Mouse (Mus musculus): ENCODE data around the gene Tial1. TPM values are rescaled to one million over a fixed set of nuclear protein-coding genes. Genes with fewer than 3 reads are reported as not detected.

Gene Tial1
- total RNA-seq (2021) (10 to 100 TPM; 42.8 to 43.4 TPM), polyA plus RNA-seq (2012; rRNA removed) (18.4 and 32.9 TPM in 2 replicates)
- long read RNA-seq, partial matches to known transcripts, result 2 of 7 reads
- long read RNA-seq, other reads (novel, unspliced or antisense), result 1 of 7 reads

DNA sequence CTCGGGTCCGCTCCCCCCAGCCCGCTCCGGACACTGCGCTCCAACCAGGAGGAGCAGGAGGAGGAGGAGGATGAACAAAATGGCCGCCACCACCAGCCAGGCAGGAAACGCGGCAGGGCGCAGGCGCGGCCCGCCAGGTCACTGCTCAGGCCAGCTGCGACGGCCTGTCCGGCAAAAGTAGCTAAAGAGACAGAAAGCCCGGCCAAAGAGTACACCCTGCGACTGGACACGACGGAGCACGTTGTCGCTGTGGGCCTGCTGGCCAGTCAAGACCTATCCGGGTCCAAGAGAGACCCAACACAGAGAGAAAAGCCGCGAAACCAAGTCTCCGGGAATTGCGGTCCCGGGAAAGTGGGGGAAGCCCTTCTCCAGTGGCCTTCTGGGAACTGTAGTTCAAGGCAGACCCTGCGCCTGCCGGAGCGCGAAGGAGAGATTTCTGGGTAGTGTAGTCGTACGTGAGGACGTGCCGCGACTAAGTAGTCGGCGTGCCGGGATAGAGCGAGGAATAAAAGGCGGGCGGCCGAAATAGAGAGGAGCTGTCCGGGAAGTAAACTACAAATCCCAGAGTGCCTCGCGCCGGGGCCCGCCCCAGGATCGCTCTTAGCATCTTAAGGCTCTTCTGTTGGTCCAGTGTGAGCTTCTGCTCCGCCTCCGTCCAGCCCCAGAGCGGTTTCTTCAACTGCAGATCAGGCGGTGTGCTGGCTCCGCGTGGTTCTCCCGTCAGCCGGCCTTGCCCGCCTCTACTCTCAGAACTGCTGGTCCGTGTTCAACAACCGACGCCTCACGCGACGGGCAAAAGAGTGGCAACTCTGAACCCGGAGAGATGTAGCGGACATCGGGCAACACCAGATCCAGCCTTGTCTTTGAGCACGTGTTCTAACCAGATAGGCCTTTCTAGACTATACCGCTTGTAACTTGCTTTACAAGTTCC, at the start of gene Tial1:
TSS of gene Tial1 (minus strand) at position 433 of the 931 bp plus-strand sequence.
- H3K4me1 ChIP-seq (ENCODE audit: control insufficient read depth, insufficient read depth, low read length), result peaks cover 5% of the 10 kb centered on the region
- TF ChIP-seq CTCF (IDR thresholded peaks at IDR 0.05) (no peak), EP300 (IDR thresholded peaks at IDR 0.05; ENCODE audit: insufficient read depth, low read depth, low read length) (no peak; the same call in 1 of the 2 replicates), POLR2A (IDR thresholded peaks at IDR 0.05; ENCODE audit: insufficient read depth, low read depth, low read length) (peak; percentile 74)
- H3K36me3 ChIP-seq (ENCODE audit: control insufficient read depth, insufficient read depth, low read length), result peaks cover 7% of the 10 kb centered on the region
- intact Hi-C loops (cut with DNase I), result loop anchor here (2.0 to 5.0 kb wide), 4 partner anchors 43 to 224 kb away; partner anchors contain the start of genes 9130023H24Rik, Armc5, Bag3 and Inpp5f
- H3K79me2 ChIP-seq (replicated peaks; ENCODE audit: control insufficient read depth, insufficient read depth, low read length), result no peaks in the 10 kb centered on the region; the same call in 1 of the 2 replicates
- peak; percentile 96 to 100 for DNase-seq
- under 1% methylated on average over 65 of the region's 69 CpGs for WGBS
- peak within 1 kb of the TSS; percentile 100 for H3K27ac ChIP-seq
- H3K9ac ChIP-seq (ENCODE audit: low read depth, low read length), result peak within 1 kb of the TSS; percentile 81
- no peaks in the 10 kb centered on the region for H3K27me3 ChIP-seq (ENCODE audit: control insufficient read depth, insufficient read depth, low read length)
- peak within 1 kb of the TSS; percentile 57 for H3K4me3 ChIP-seq

DNA sequence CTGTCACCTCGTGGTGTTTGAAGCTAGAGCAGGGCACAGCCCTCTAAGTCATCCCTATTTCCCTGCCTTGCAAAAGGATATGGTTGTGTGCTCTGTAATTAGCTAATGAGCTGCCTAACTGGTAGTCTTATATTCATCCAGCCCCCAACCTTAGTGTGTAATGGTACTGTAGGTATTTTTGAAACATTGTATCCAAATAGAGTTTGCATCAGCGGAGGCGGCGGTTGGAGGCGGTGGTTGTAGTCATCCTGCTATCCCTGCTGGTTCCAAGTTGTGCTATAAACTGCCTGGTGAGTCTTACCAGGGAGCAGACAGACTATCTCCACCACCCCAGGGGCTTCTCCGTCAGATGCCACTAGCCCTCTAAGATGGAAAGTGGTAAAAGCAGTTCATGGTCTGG, 42.6 kb upstream of the Tial1 start:
- H3K4me3 ChIP-seq, result no peak overlapping the region
- no peak overlapping the region for H3K9ac ChIP-seq (ENCODE audit: low read depth, low read length)
- H3K27me3 ChIP-seq (ENCODE audit: control insufficient read depth, insufficient read depth, low read length), result no peaks in the 10 kb centered on the region
- no peak overlapping the region for H3K27ac ChIP-seq
- DNase-seq, result no peak
- TF ChIP-seq CTCF (IDR thresholded peaks at IDR 0.05), result no peak
- no peak for TF ChIP-seq POLR2A (IDR thresholded peaks at IDR 0.05; ENCODE audit: insufficient read depth, low read depth, low read length)
- TF ChIP-seq EP300 (IDR thresholded peaks at IDR 0.05; ENCODE audit: insufficient read depth, low read depth, low read length), result no peak
- intact Hi-C loops (cut with DNase I), result no loop called here
- 86% methylated on average over 6 of the region's 6 CpGs for WGBS
- no peaks in the 10 kb centered on the region for H3K36me3 ChIP-seq (ENCODE audit: control insufficient read depth, insufficient read depth, low read length)
- peaks cover 1% of the 10 kb centered on the region; the same call in 1 of the 2 replicates for H3K4me1 ChIP-seq (ENCODE audit: control insufficient read depth, insufficient read depth, low read length)
- H3K79me2 ChIP-seq (replicated peaks; ENCODE audit: control insufficient read depth, insufficient read depth, low read length), result no peaks in the 10 kb centered on the region

DNA sequence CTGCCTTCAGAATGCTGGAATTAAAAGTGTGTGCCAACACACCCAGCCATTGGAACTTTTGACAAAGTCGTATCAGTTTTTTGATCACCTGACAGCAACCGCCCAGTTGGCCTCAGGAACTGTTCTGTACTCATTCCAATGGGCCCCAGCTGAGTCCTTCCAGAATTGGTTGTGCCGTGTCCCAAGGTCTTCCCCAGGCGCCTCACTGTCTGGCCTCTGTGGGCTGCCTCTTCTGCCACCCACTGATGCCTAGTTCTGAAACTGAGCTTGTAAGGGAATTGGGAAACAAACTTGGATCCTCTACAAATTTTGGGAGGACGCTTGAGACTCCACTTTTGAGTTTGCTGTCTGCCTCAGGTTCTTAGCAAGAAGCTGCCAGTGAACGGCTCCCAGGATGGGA, 38.3 kb upstream of the Tial1 start:
- peak overlapping the region; percentile 57 for H3K27ac ChIP-seq

DNA sequence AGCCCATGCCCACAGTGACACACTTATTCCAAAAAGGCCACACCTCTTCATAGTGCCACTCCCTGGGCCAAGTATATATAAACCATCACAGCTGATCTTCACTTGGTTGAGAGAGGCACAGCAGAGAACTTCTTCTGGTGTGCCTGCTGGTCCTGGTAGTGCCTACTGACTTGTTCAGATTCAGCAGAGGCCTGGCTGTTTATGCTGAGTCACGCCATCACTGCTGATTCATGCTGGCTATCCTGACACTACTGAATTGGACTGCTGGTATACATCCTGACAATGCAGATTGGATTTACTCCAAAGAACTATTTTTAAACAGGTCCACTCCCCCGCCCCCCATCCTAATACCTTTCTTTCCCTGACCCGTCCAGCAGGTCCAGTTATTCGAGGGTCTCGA, 33.0 kb upstream of the Tial1 start:
- no peak for DNase-seq
- H3K4me3 ChIP-seq, result no peak overlapping the region
- no peak overlapping the region for H3K9ac ChIP-seq (ENCODE audit: low read depth, low read length)
- 81% methylated on average over 5 of the region's 5 CpGs for WGBS
- no peaks in the 10 kb centered on the region for H3K4me1 ChIP-seq (ENCODE audit: control insufficient read depth, insufficient read depth, low read length)
- no peaks in the 10 kb centered on the region for H3K36me3 ChIP-seq (ENCODE audit: control insufficient read depth, insufficient read depth, low read length)
- H3K27me3 ChIP-seq (ENCODE audit: control insufficient read depth, insufficient read depth, low read length), result no peaks in the 10 kb centered on the region
- TF ChIP-seq CTCF (IDR thresholded peaks at IDR 0.05) (no peak), POLR2A (IDR thresholded peaks at IDR 0.05; ENCODE audit: insufficient read depth, low read depth, low read length) (no peak), EP300 (IDR thresholded peaks at IDR 0.05; ENCODE audit: insufficient read depth, low read depth, low read length) (no peak)
- no peaks in the 10 kb centered on the region for H3K79me2 ChIP-seq (replicated peaks; ENCODE audit: control insufficient read depth, insufficient read depth, low read length)
- H3K27ac ChIP-seq, result no peak overlapping the region
- intact Hi-C loops (cut with DNase I), result no loop called here

More for the DNA sequence above, 38.3 kb upstream of the Tial1 start:
- Histone ChIP-seq H3K4me3 (no peak overlapping the region), H3K79me2 (replicated peaks; ENCODE audit: control insufficient read depth, insufficient read depth, low read length) (no peaks in the 10 kb centered on the region), H3K36me3 (ENCODE audit: control insufficient read depth, insufficient read depth, low read length) (no peaks in the 10 kb centered on the region), H3K9ac (ENCODE audit: low read depth, low read length) (no peak overlapping the region), H3K4me1 (ENCODE audit: control insufficient read depth, insufficient read depth, low read length) (peaks cover 1% of the 10 kb centered on the region; the same call in 1 of the 2 replicates), H3K27me3 (ENCODE audit: control insufficient read depth, insufficient read depth, low read length) (no peaks in the 10 kb centered on the region)
- DNase-seq, result peak in 1 of 2 experiments; percentile 55
- WGBS, result 53% methylated on average over 6 of the region's 6 CpGs
- intact Hi-C loops (cut with DNase I), result no loop called here
- TF ChIP-seq CTCF (IDR thresholded peaks at IDR 0.05) (no peak), POLR2A (IDR thresholded peaks at IDR 0.05; ENCODE audit: insufficient read depth, low read depth, low read length) (no peak), EP300 (IDR thresholded peaks at IDR 0.05; ENCODE audit: insufficient read depth, low read depth, low read length) (no peak)

GRCm38 (mm10) chr7:128488986-128489385, 27.5 kb upstream of the Tial1 start:
- Histone ChIP-seq H3K4me1 (ENCODE audit: control insufficient read depth, insufficient read depth, low read length) (no peaks in the 10 kb centered on the region), H3K9ac (ENCODE audit: low read depth, low read length) (no peak overlapping the region), H3K27me3 (ENCODE audit: control insufficient read depth, insufficient read depth, low read length) (no peaks in the 10 kb centered on the region), H3K36me3 (ENCODE audit: control insufficient read depth, insufficient read depth, low read length) (no peaks in the 10 kb centered on the region), H3K27ac (no peak overlapping the region), H3K4me3 (no peak overlapping the region), H3K79me2 (replicated peaks; ENCODE audit: control insufficient read depth, insufficient read depth, low read length) (no peaks in the 10 kb centered on the region)
- TF ChIP-seq CTCF (IDR thresholded peaks at IDR 0.05), result no peak
- no peak for TF ChIP-seq EP300 (IDR thresholded peaks at IDR 0.05; ENCODE audit: insufficient read depth, low read depth, low read length)
- TF ChIP-seq POLR2A (IDR thresholded peaks at IDR 0.05; ENCODE audit: insufficient read depth, low read depth, low read length), result no peak
- intact Hi-C loops (cut with DNase I), result no loop called here
- WGBS, result 99% methylated on average over 3 of the region's 3 CpGs
- DNase-seq, result no peak

All from heart, adult 2 months (tissue).